Mouse (Mus musculus) spleen, adult 2 months (tissue): ENCODE results near the gene Ccrl2.

ENCODE experiments used
- CTCF ChIP-seq: fragments of 200-500 bp; IDR thresholded peaks from 2 replicates; pipeline ENCODE4 v1.5.1; 2011; ENCODE audit warnings: mild to moderate bottlenecking, inconsistent platforms; ENCODE audit not compliant: insufficient read depth, insufficient read length, insufficient replicate concordance; ENCODE audit errors: extremely low read depth
- POLR2A ChIP-seq: fragments of 200-500 bp; IDR thresholded peaks from 2 replicates; pipeline ENCODE4 v1.6.1; 2011; ENCODE audit warnings: low read depth, low read length, inconsistent platforms

DNA sequence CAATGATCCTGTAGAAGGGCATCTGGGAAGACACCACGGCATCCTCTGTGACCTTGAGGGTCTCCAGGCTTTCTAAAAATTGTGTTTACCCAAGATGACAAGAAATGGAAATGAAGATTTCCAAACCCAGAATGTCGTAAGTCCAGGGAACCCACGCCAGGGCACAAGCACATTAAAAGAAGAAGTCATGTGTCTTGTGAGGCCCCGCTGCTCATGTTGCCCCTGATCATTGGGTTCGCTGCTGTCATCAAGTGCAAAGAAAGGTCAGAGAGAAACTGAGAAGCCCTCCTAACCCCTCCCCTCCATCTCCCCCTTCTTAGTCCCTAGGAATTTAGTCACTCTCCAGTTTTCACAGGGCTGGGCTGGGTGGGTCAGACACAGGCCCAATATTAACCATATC is 5.5 kb upstream of the Ccrl2 start:
- TF ChIP-seq CTCF (no peak), POLR2A (no peak)
